Mouse (Mus musculus): ENCODE results near the gene Rab43. TPM values are rescaled to one million over a fixed set of nuclear protein-coding genes. Genes with fewer than 3 reads are reported as not detected.

The Rab43 gene
- polyA plus RNA-seq, 1 experiment from 2014 or later, result 3.8 TPM

GRCm38 (mm10) chr6:87812656-87813055 is 692 bp upstream of the Rab43 start:
- Histone ChIP-seq H3K27me3 (replicated peaks; ENCODE audit: control insufficient read depth, insufficient read depth, low read length) (no peaks in the 10 kb centered on the region), H3K9me3 (replicated peaks; ENCODE audit: control insufficient read depth, low read length) (no peaks in the 10 kb centered on the region), H3K4me3 (ENCODE audit: low read depth, low read length) (no peak overlapping the region), H3K4me1 (ENCODE audit: control insufficient read depth, insufficient read depth, low read length) (peaks cover 5% of the 10 kb centered on the region), H3K9ac (ENCODE audit: low read length) (no peak overlapping the region), H3K27ac (ENCODE audit: low read depth, low read length) (no peak overlapping the region), H3K36me3 (ENCODE audit: control insufficient read depth, insufficient read depth, low read length) (peaks cover 44% of the 10 kb centered on the region), H3K4me2 (ENCODE audit: low read length) (peak overlapping the region; percentile 95)
- 87% methylated on average over 1 of the region's 1 CpGs for WGBS
- ATAC-seq (no peak), DNase-seq (ENCODE audit: low spot score) (no peak)

- Histone ChIP-seq H3K36me3 (ENCODE audit: control insufficient read depth, insufficient read depth, low read length) (peaks cover 27% of the 10 kb centered on the region; the same call in 1 of the 2 replicates), H3K27ac (ENCODE audit: low read depth, low read length) (peak overlapping the region; percentile 44; the same call in 1 of the 2 replicates), H3K9ac (ENCODE audit: low read length) (peak overlapping the region; percentile 76), H3K4me3 (ENCODE audit: low read depth, low read length) (peak overlapping the region; percentile 68), H3K27me3 (replicated peaks; ENCODE audit: control insufficient read depth, insufficient read depth, low read length) (no peaks in the 10 kb centered on the region), H3K4me1 (ENCODE audit: control insufficient read depth, insufficient read depth, low read length) (peaks cover 5% of the 10 kb centered on the region), H3K9me3 (replicated peaks; ENCODE audit: control insufficient read depth, low read length) (no peaks in the 10 kb centered on the region), H3K4me2 (ENCODE audit: low read length) (peak overlapping the region; percentile 95)
- WGBS, result under 1% methylated on average over 71 of the region's 77 CpGs
- DNase-seq (ENCODE audit: low spot score), result peak; percentile 51
- peak; percentile 61 for ATAC-seq
Observed at GRCm38 (mm10) chr6:87810713-87811669, 973 bp downstream of the Rab43 start.

GRCm38 (mm10) chr6:87810311-87810710 is 1.7 kb downstream of the Rab43 start:
- ATAC-seq (no peak), DNase-seq (ENCODE audit: low spot score) (no peak)
- Histone ChIP-seq H3K9ac (ENCODE audit: low read length) (no peak overlapping the region), H3K4me2 (ENCODE audit: low read length) (peak overlapping the region; percentile 95), H3K36me3 (ENCODE audit: control insufficient read depth, insufficient read depth, low read length) (peaks cover 23% of the 10 kb centered on the region; the same call in 1 of the 2 replicates), H3K4me3 (ENCODE audit: low read depth, low read length) (peak overlapping the region; percentile 68), H3K4me1 (ENCODE audit: control insufficient read depth, insufficient read depth, low read length) (peaks cover 5% of the 10 kb centered on the region), H3K27ac (ENCODE audit: low read depth, low read length) (no peak overlapping the region), H3K27me3 (replicated peaks; ENCODE audit: control insufficient read depth, insufficient read depth, low read length) (no peaks in the 10 kb centered on the region), H3K9me3 (replicated peaks; ENCODE audit: control insufficient read depth, low read length) (no peaks in the 10 kb centered on the region)
- whole genome bisulfite sequencing, result 45% methylated on average over 6 of the region's 6 CpGs

- no peak for DNase-seq (ENCODE audit: low spot score)
Observed at GRCm38 (mm10) chr6:87809651-87810161, 2.3 kb downstream of the Rab43 start.

GRCm38 (mm10) chr6:87809144-87809543 is 2.8 kb downstream of the Rab43 start:
- no peak overlapping the region for H3K27ac ChIP-seq (ENCODE audit: low read depth, low read length)
- peaks cover 5% of the 10 kb centered on the region for H3K4me1 ChIP-seq (ENCODE audit: control insufficient read depth, insufficient read depth, low read length)
- no peak for DNase-seq (ENCODE audit: low spot score)
- H3K9me3 ChIP-seq (replicated peaks; ENCODE audit: control insufficient read depth, low read length), result no peaks in the 10 kb centered on the region
- H3K9ac ChIP-seq (ENCODE audit: low read length), result no peak overlapping the region
- no peak overlapping the region for H3K4me2 ChIP-seq (ENCODE audit: low read length)
- peaks cover 13% of the 10 kb centered on the region; the same call in 1 of the 2 replicates for H3K36me3 ChIP-seq (ENCODE audit: control insufficient read depth, insufficient read depth, low read length)
- WGBS, result 90% methylated on average over 2 of the region's 2 CpGs
- no peaks in the 10 kb centered on the region for H3K27me3 ChIP-seq (replicated peaks; ENCODE audit: control insufficient read depth, insufficient read depth, low read length)
- no peak overlapping the region for H3K4me3 ChIP-seq (ENCODE audit: low read depth, low read length)
- no peak for ATAC-seq

More at GRCm38 (mm10) chr6:87809651-87810161, 2.3 kb downstream of the Rab43 start:
- H3K27me3 ChIP-seq (replicated peaks; ENCODE audit: control insufficient read depth, insufficient read depth, low read length), result no peaks in the 10 kb centered on the region
- ATAC-seq, result no peak
- WGBS, result 89% methylated on average over 6 of the region's 6 CpGs
- H3K4me1 ChIP-seq (ENCODE audit: control insufficient read depth, insufficient read depth, low read length), result peaks cover 5% of the 10 kb centered on the region
- no peak overlapping the region for H3K27ac ChIP-seq (ENCODE audit: low read depth, low read length)
- H3K9ac ChIP-seq (ENCODE audit: low read length), result no peak overlapping the region
- H3K4me2 ChIP-seq (ENCODE audit: low read length), result no peak overlapping the region
- no peaks in the 10 kb centered on the region for H3K9me3 ChIP-seq (replicated peaks; ENCODE audit: control insufficient read depth, low read length)
- no peak overlapping the region for H3K4me3 ChIP-seq (ENCODE audit: low read depth, low read length)
- H3K36me3 ChIP-seq (ENCODE audit: control insufficient read depth, insufficient read depth, low read length), result peaks cover 17% of the 10 kb centered on the region; the same call in 1 of the 2 replicates

GRCm38 (mm10) chr6:87808521-87808920 is 3.4 kb downstream of the Rab43 start:
- no peak overlapping the region for H3K9ac ChIP-seq (ENCODE audit: low read length)
- H3K27ac ChIP-seq (ENCODE audit: low read depth, low read length), result no peak overlapping the region
- no peak overlapping the region for H3K4me2 ChIP-seq (ENCODE audit: low read length)
- H3K4me1 ChIP-seq (ENCODE audit: control insufficient read depth, insufficient read depth, low read length), result peaks cover 5% of the 10 kb centered on the region
- no peaks in the 10 kb centered on the region for H3K27me3 ChIP-seq (replicated peaks; ENCODE audit: control insufficient read depth, insufficient read depth, low read length)
- no peak for DNase-seq (ENCODE audit: low spot score)
- no peak overlapping the region for H3K4me3 ChIP-seq (ENCODE audit: low read depth, low read length)
- no peak for ATAC-seq
- peaks cover 8% of the 10 kb centered on the region; the same call in 1 of the 2 replicates for H3K36me3 ChIP-seq (ENCODE audit: control insufficient read depth, insufficient read depth, low read length)
- WGBS, result 71% methylated on average over 3 of the region's 3 CpGs
- H3K9me3 ChIP-seq (replicated peaks; ENCODE audit: control insufficient read depth, low read length), result no peaks in the 10 kb centered on the region

GRCm38 (mm10) chr6:87807735-87808440 is 4.1 kb downstream of the Rab43 start:
- Histone ChIP-seq H3K27me3 (replicated peaks; ENCODE audit: control insufficient read depth, insufficient read depth, low read length) (no peaks in the 10 kb centered on the region), H3K4me3 (ENCODE audit: low read depth, low read length) (no peak overlapping the region), H3K27ac (ENCODE audit: low read depth, low read length) (no peak overlapping the region), H3K36me3 (ENCODE audit: control insufficient read depth, insufficient read depth, low read length) (0 out of 2 replicates have a peak, but pooled peaks cover 2% of the 10 kb centered on the region), H3K4me1 (ENCODE audit: control insufficient read depth, insufficient read depth, low read length) (peaks cover 5% of the 10 kb centered on the region), H3K4me2 (ENCODE audit: low read length) (no peak overlapping the region), H3K9me3 (replicated peaks; ENCODE audit: control insufficient read depth, low read length) (no peaks in the 10 kb centered on the region), H3K9ac (ENCODE audit: low read length) (no peak overlapping the region)
- 87% methylated on average over 4 of the region's 4 CpGs for WGBS
- no peak for ATAC-seq
- DNase-seq (ENCODE audit: low spot score), result no peak

GRCm38 (mm10) chr6:87806857-87807256 is 5.1 kb downstream of the Rab43 start:
- ATAC-seq (no peak), DNase-seq (ENCODE audit: low spot score) (no peak)
- H3K9ac ChIP-seq (ENCODE audit: low read length), result no peak overlapping the region
- 47% methylated on average over 2 of the region's 2 CpGs for WGBS
- no peaks in the 10 kb centered on the region for H3K27me3 ChIP-seq (replicated peaks; ENCODE audit: control insufficient read depth, insufficient read depth, low read length)
- no peaks in the 10 kb centered on the region for H3K9me3 ChIP-seq (replicated peaks; ENCODE audit: control insufficient read depth, low read length)
- H3K36me3 ChIP-seq (ENCODE audit: control insufficient read depth, insufficient read depth, low read length), result 0 out of 2 replicates have a peak, but pooled peaks cover 2% of the 10 kb centered on the region
- peaks cover 5% of the 10 kb centered on the region for H3K4me1 ChIP-seq (ENCODE audit: control insufficient read depth, insufficient read depth, low read length)
- H3K4me2 ChIP-seq (ENCODE audit: low read length), result no peak overlapping the region
- no peak overlapping the region for H3K27ac ChIP-seq (ENCODE audit: low read depth, low read length)
- no peak overlapping the region for H3K4me3 ChIP-seq (ENCODE audit: low read depth, low read length)

Measured in forebrain, embryonic 14.5 days (tissue).